Mouse (Mus musculus): Measurements from ENCODE around the gene G430095P16Rik.

Gene G430095P16Rik

DNA sequence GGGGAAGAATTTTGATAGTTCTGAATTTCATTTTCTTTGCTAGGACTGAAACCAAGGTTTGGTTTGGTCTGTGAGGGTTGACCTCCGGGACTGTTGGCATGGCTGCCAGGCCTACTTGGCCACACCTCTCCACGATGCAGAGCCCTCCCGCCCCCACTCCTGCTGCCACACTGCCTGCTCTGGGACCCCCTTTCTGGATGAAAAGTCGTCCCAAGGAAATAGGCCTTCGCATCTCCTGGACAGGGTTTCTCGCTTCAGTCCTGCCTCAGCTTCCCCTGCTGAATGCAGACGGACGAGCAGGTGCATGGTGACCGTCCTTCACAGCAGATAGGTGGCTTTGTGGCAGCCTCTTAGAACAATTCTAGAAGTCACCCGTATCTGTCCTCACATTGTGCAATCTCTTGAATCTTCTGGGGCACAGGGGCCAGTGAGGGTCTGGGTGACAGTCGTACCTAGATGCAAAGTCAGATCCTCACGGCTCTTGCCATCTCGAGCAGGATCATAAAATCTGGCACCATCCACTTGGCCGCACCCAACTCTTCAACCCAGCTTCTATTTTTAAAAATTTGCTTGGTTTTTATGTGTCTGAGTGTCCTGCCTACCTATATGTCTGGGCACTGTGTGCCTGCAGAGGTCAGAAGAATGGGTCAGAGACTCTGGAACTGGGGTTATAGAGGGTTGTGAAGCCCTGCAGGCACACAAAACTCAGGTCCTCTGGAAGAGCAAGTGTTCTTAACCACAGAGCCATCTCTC lies 45.7 kb downstream of the G430095P16Rik start:
- DNase-seq (ENCODE audit: low read depth, low spot score) = no peak

DNA sequence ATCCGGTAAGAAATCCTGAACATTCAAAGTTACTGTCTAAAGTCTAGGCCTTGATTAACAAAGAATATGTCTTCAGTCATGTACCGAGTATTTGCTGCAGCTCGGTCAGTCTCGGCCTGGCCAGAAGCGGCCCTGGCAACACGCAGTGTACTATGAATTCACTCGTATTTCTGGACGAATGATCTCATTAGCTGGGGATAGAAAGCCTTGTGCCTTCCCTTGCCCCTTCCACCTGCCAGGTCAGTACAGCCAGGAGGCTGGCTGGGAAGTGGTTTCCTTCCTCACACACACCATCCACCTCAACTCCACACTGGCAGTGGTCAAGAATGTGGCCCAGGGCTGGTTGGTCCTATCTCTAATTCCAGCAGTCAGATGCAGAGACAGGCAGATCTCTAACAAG lies 46.5 kb downstream of the G430095P16Rik start:
- DNase-seq (ENCODE audit: low read depth, low spot score) = no peak

DNA sequence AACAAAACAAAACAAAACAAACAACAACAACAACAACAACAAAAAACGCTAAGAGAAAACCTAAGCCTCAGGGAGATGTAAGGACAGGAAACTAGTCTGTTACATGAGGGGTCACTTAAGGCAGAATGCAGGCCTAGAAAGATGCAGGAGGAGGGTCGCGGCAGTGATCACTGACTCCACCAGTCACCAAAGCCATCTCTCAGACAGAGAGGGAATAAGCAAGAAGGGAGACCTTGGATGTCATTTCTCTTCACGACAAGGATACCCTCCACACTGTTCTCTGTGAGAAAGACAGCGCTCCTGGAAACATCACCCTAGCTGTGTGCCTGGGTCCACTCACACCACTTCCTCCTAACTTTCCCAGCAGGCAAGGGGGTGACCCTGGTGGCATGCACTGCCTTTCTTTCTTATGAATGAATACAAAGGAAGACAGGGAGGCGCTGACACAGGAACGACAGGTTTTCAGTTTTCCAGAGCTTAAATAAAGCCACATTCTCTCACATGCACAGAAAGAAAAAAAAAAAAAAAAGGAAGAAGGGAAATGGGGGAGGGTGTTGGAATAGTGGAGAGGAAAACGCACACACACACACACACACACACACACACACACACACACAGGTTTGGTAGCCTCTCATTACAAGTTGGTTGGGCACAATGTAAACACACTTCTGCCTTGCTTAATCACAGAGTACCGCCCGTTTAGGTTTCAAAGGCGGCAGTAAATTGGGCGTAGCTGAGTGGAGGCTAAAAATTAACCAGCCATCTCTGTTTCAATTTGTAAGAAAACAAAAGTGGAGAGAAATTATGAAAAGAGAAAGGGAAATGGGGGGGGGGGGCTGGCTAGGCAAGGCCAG lies 47.5 kb downstream of the G430095P16Rik start:
- DNase-seq (ENCODE audit: low read depth, low spot score) = no peak

DNA sequence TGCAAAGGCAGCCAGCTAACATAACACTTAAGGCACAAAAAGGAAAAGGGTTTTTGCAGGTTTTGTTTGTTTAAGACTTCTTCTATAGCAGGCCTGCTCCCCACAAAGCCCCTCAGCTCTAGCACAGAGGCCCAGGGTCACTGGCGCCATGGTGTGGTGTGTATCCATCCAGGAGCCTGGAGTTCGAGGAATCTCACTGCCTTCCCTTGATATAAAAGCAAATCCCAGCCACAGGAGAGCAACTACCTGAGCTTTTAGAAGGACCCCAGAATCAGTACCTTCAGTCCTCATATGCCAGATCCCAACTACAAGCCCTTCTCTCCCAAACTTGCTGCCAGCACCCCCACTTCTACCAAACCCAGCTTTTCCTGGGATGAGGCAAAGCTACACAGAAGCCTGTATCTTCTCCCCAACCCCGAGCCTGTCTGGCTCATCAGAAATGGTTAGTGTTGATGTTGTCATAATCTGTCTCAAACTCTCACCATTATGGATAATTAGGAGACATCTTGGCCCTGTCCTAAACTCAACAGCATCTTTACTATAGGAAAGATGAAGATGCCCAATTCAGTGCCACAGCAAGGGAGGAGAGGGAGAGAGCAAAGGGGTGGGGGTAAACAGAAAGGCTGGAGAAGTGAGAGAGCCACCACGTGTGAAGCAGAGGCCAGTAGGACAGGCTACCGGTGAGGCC lies 48.3 kb downstream of the G430095P16Rik start:
- no peak for DNase-seq (ENCODE audit: low read depth, low spot score)

DNA sequence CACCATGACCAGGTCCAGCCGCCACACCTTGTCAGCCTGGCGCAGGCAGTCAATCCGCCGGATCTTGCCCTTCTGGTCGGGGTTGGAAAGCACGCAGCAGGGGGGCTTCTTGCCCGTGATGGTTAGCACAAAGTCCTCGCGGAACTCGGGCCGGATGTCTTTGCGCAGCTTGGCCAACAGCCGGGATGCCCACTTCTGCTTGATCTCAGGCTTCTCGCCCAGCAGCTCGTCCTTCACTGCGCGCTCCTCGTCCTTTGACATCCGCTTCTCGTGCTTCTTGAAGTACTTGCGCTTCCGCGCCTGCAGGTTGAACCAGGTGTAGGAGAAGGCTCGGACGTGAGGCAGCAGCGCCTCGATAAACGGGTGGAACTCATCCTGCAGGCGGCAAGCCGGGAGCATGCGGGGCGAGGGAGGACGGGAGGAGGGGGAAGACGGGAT lies 49.2 kb downstream of the G430095P16Rik start:
- no peak for DNase-seq (ENCODE audit: low read depth, low spot score)

DNA sequence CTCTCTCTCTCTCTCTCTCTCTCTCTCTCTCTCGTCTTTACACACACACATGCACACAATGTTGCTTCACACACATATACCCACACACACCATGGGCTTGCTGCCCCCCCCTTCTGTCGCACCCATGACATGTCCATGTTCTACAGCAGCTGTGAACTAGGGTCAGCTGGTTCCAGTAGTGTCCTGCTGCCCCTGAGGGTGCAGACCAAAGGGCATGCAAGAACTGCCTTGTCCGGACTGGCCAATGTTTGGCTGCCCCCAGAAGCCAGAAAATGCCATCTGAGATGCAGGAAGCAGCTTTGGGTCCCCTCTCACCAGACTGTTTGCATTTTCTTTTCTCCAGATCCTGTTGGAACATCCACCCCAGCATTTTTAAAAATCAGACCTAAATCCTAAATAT lies 49.8 kb downstream of the G430095P16Rik start:
- no peak for DNase-seq (ENCODE audit: low read depth, low spot score)

DNA sequence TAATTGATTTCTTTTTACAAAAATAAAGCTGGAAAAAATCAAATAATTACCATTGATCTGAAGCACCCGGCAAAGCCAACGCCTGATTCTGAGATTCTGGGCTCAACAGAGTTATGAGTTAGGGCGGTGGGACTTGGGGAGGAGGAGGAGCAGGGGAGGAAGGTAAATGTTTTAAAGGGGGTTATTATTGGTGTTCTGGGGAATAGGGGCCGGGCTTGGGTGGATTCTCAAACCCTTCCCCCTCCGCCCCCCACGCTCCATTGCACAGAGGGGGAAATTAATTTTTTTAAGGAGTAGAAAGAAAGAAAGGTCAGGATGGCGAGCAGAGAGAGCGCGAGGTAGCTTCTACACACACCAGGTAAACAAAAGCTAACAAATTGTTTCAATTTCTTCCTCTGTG lies 50.5 kb downstream of the G430095P16Rik start:
- DNase-seq (ENCODE audit: low read depth, low spot score) = no peak

DNA sequence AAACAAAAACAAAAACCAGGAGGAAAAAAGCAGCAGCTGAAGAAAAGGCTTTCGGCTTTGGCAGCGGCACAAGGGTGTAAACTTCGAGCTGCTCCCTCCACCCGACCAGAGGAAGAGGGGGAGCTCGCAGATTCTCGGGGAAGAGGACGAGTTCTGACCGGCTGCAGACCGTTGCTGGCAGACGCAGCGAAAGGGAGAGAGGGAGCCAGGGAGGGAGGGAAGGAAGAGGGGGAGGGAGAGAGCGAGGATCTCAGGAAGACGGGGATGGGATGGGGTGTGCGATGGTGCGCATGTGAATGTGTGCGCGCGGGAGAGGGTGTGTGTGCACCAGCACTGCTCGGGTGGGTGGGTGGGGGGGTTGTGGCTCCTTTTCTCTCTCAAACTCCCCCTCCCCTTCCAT lies 51.0 kb downstream of the G430095P16Rik start:
- no peak for DNase-seq (ENCODE audit: low read depth, low spot score)

DNA sequence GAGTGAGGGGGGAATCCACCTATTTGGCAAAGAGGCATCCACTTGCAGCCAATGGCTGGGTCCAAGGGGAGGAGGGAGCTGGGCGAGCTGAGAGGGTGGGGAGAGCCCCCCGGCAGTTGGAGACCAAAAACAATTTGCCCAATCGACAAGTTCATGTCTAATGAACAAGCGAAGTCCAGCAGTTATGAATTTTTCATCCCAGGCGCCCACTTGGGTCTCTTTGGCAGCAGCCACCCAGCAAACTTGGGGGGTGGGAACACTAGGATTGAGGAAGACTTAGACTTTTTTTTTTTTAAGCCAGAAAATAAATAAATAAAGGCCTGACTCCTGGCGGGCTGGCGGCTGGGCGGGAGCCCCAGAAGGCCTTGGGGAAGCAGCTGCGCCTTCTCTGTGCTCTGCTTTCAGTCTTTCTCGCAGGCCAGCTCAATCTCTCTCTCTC lies 51.7 kb downstream of the G430095P16Rik start:
- no peak for DNase-seq (ENCODE audit: low read depth, low spot score)

DNA sequence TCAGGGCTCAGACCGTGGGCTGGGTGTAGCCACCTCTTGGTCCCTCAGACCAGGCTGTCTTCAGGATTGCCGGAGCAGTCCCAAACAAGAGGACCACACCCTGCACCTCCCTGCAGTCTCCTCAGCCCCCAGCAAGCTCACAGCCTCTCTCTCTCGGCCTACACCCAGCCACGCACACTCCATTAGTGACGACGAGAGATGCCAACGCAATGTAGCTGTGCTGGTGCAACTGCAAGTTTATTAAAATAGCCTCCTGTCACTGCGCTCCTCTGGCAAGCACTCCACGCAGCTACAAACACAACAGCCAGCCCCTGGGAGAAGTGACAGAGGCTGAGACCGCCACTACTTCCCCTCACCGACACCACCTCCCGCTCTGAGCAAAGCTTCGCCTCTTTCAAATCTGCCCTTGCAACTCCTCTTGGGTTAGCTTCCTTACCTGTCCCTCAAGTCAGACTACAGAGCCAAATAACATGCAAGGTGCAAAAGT lies 52.3 kb downstream of the G430095P16Rik start:
- DNase-seq (ENCODE audit: low read depth, low spot score) = no peak

DNA sequence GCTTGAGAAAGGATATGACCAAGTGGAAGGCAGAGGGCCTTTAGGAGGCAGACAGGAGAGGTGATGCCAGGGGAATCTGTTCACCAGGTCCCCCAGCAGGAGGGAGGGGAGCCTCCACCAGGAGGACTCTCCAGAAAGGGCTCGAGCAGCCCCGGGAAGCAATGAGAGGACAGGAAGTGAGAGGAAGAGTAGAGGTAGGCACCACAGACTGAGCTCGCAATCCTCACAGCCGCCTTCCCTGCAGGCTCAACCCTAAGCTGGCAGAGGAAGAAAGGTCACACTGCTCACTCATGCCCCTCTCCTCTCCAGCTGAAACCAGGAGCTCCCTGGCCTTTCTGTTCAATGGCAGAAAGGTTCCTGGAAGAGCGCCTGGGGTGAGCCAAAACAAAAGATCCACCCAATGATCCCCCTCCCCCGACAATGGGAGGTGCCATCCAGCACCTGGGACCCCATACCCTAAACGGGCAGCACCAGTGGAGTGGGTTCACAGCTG lies 52.9 kb downstream of the G430095P16Rik start:
- no peak for DNase-seq (ENCODE audit: low read depth, low spot score)

All from retina, adult 2 months (tissue).